Mouse (Mus musculus) liver, embryonic 12.5 days (tissue): ENCODE results near the gene BC030867. TPM values are rescaled to one million over a fixed set of nuclear protein-coding genes. Genes with fewer than 3 reads are reported as not detected.

Experiments used
- ATAC-seq: fragments of 200-750 bp; cut with Nextera tagmentation; 2 replicates; pipeline ENCODE4 v1.8.0; 2017; ENCODE audit warnings: moderate number of reproducible peaks, mild to moderate bottlenecking, moderate library complexity
- H3K27ac ChIP-seq: fragments of 300-500 bp; sonication (generic); 2 replicates; pipeline ENCODE4 v1.5.1; 2016; ENCODE audit warnings: mild to moderate bottlenecking
- H3K27me3 ChIP-seq: fragments of 300-500 bp; sonication (generic); replicated peaks from 2 replicates; pipeline ENCODE4 v1.6.1; 2016; ENCODE audit warnings: mild to moderate bottlenecking, moderate library complexity
- H3K36me3 ChIP-seq: fragments of 300-500 bp; sonication (generic); 2 replicates; pipeline ENCODE4 v1.6.1; 2016; ENCODE audit warnings: mild to moderate bottlenecking, moderate library complexity
- H3K4me1 ChIP-seq: fragments of 300-500 bp; sonication (generic); 2 replicates; pipeline ENCODE4 v1.6.1; 2016
- H3K4me2 ChIP-seq: fragments of 300-500 bp; sonication (generic); 2 replicates; pipeline ENCODE4 v1.6.1; 2016; ENCODE audit warnings: mild to moderate bottlenecking, moderate library complexity
- H3K4me3 ChIP-seq: fragments of 300-500 bp; sonication (generic); 2 replicates; pipeline ENCODE4 v1.5.1; 2016; ENCODE audit warnings: mild to moderate bottlenecking, moderate library complexity
- H3K9ac ChIP-seq: fragments of 300-500 bp; sonication (generic); 2 replicates; pipeline ENCODE4 v1.6.1; 2016; ENCODE audit warnings: mild to moderate bottlenecking, moderate library complexity
- H3K9me3 ChIP-seq: fragments of 300-500 bp; sonication (generic); replicated peaks from 2 replicates; pipeline ENCODE4 v1.6.1; 2016; ENCODE audit warnings: mild to moderate bottlenecking, moderate library complexity
- WGBS: fragments of 180-500 bp; shearing (Covaris S2); methylation state at CpG from one replicate; pipeline ENCODE4 v1.1.7; 2016; ENCODE audit not compliant: insufficient replicate concordance; 5-methylcytosine and 5-hydroxymethylcytosine counted together
- microRNA-seq: library from miRNA; unstranded; fragments of <30 nt; microRNA quantifications from one replicate; pipeline ENCODE4, GENCODE M21; 2017
- polyA plus RNA-seq: library from polyadenylated mRNA; unstranded; fragments of >200 nt; fragmentation: Nextera tagmentation; extraction: Ambion mirVana; gene quantifications from 2 replicates; pipeline ENCODE4 v1.2.1, GENCODE M21; 2016

The BC030867 gene
- polyA plus RNA-seq, 1 experiment from 2014 or later: 19.5 TPM

- Histone ChIP-seq H3K27ac (peak overlapping the region; percentile 83; the same call in 1 of the 2 replicates), H3K9me3 (no peaks in the 10 kb centered on the region), H3K27me3 (no peaks in the 10 kb centered on the region), H3K4me2 (no peak overlapping the region), H3K4me1 (peaks cover 83% of the 10 kb centered on the region), H3K9ac (no peak overlapping the region), H3K36me3 (peaks cover 79% of the 10 kb centered on the region), H3K4me3 (no peak overlapping the region)
- no peak for ATAC-seq
- 72% methylated on average over 6 of the region's 6 CpGs for WGBS
These were observed 63.9 kb downstream of the BC030867 start for GRCm38 (mm10) chr11:102312586-102312985.

GRCm38 (mm10) chr11:102314321-102314720, 65.6 kb downstream of the BC030867 start:
- H3K36me3 ChIP-seq: peaks cover 65% of the 10 kb centered on the region
- no peaks in the 10 kb centered on the region for H3K27me3 ChIP-seq
- 76% methylated on average over 12 of the region's 12 CpGs for WGBS
- no peak overlapping the region for H3K27ac ChIP-seq
- H3K9me3 ChIP-seq: no peaks in the 10 kb centered on the region
- no peak overlapping the region for H3K4me3 ChIP-seq
- no peak for ATAC-seq
- H3K4me2 ChIP-seq: 0 out of 2 replicates have a peak overlapping the region, but pooled peaks have one; percentile 96
- peaks cover 70% of the 10 kb centered on the region for H3K4me1 ChIP-seq
- no peak overlapping the region for H3K9ac ChIP-seq

Small RNA genes within 50 kb of the gene (microRNA-seq; reads per million reads assigned to microRNA genes)
- gene Mir8101: 9.5 reads per million, percentile 21 among the genes with 10 or more reads in this experiment

Other genes with a start within 250 kb of the BC030867 start
- 0.66 and 0.85 TPM in 2 replicates for gene Mpp3, start 220.4 kb upstream of the BC030867 start, polyA plus RNA-seq
- gene Cd300lg, start 207.4 kb upstream of the BC030867 start, polyA plus RNA-seq: 0.50 and 0.51 TPM in 2 replicates
- gene Mpp2, start 160.4 kb upstream of the BC030867 start, polyA plus RNA-seq: 15.1 and 16.7 TPM in 2 replicates
- not detected in 2 replicates for gene Ppy, start 147.6 kb upstream of the BC030867 start, polyA plus RNA-seq
- gene Pyy, start 141.1 kb upstream of the BC030867 start, polyA plus RNA-seq: 0.32 TPM in 1 of 2 replicates, not detected in the other
- gene Nags, start 103.4 kb upstream of the BC030867 start, polyA plus RNA-seq: 7.7 and 8.8 TPM in 2 replicates
- 16.3 TPM in 2 replicates for gene Tmem101, start 92.5 kb upstream of the BC030867 start, polyA plus RNA-seq
- 84.3 and 85.8 TPM in 2 replicates for gene Lsm12, start 63.6 kb upstream of the BC030867 start, polyA plus RNA-seq
- 18.0 and 19.7 TPM in 2 replicates for gene G6pc3, start 59.3 kb upstream of the BC030867 start, polyA plus RNA-seq
- gene Hdac5, start 18.7 kb upstream of the BC030867 start, polyA plus RNA-seq: 21.7 and 23.1 TPM in 2 replicates
- 0.05 TPM in 1 of 2 replicates, not detected in the other for gene Asb16, start 19.9 kb downstream of the BC030867 start, polyA plus RNA-seq
- 28.4 and 28.9 TPM in 2 replicates for gene Tmub2, start 36.0 kb downstream of the BC030867 start, polyA plus RNA-seq
- 7.3 and 7.5 TPM in 2 replicates for gene Atxn7l3, start 47.7 kb downstream of the BC030867 start, polyA plus RNA-seq
- 97.2 and 98.8 TPM in 2 replicates for gene Ubtf, start 70.9 kb downstream of the BC030867 start, polyA plus RNA-seq
- gene Slc4a1, start 117.3 kb downstream of the BC030867 start, polyA plus RNA-seq: 913 and 972 TPM in 2 replicates
- 1.9 and 2.1 TPM in 2 replicates for gene Rundc3a, start 144.5 kb downstream of the BC030867 start, polyA plus RNA-seq
- 365 and 367 TPM in 2 replicates for gene Slc25a39, start 159.1 kb downstream of the BC030867 start, polyA plus RNA-seq
- gene Grn, start 181.4 kb downstream of the BC030867 start, polyA plus RNA-seq: 55.8 and 58.1 TPM in 2 replicates
- gene Fam171a2, start 198.8 kb downstream of the BC030867 start, polyA plus RNA-seq: 1.3 and 1.9 TPM in 2 replicates
- 82.1 and 88.2 TPM in 2 replicates for gene Itga2b, start 221.2 kb downstream of the BC030867 start, polyA plus RNA-seq